Mouse (Mus musculus): Measurements from ENCODE around the gene Atp5j2.

GRCm38 (mm10) chr5:145214679-145215078 lies 22.8 kb upstream of the Atp5j2 start:
- no peak for TF ChIP-seq POLR2A (IDR thresholded peaks at IDR 0.05; ENCODE audit: borderline replicate concordance, insufficient read depth, low read length)
- TF ChIP-seq CTCF (IDR thresholded peaks at IDR 0.05; ENCODE audit: borderline replicate concordance, insufficient read depth, low read depth, low read length), result no peak
